Comparison of ENCODE assay signal across 7 mouse cellular contexts in genomic region chr8:11312349-11313175, GRCm38 (mm10). TPM values are rescaled to one million over a fixed set of nuclear protein-coding genes. Genes with fewer than 3 reads are reported as not detected.
DNase-seq lines count a peak whose midpoint lies in the region; ATAC-seq lines count a peak whose summit lies in the region.

Gene Col4a2 (plus strand): TSS chr8:11312805.
Gene Col4a1 (minus strand): TSS chr8:11312826.

- H3K36me3 ChIP-seq in embryonic facial prominence, embryonic 12.5 days, result 0 out of 2 replicates have a peak, but pooled peaks cover under 1% of the 10 kb centered on the region
- no peaks in the 10 kb centered on the region for H3K36me3 ChIP-seq in midbrain, embryonic 12.5 days
- no peaks in the 10 kb centered on the region for H3K36me3 ChIP-seq in stomach, embryonic 15.5 days

- peaks cover 41% of the 10 kb centered on the region for H3K4me1 ChIP-seq in embryonic facial prominence, embryonic 12.5 days
- peaks cover 26% of the 10 kb centered on the region for H3K4me1 ChIP-seq in midbrain, embryonic 12.5 days
- peaks cover 20% of the 10 kb centered on the region for H3K4me1 ChIP-seq in stomach, embryonic 15.5 days

- H3K27ac ChIP-seq in embryonic facial prominence, embryonic 12.5 days, result peak within 1 kb of the TSS; percentile 88
- H3K27ac ChIP-seq in midbrain, embryonic 12.5 days (replicated peaks), result peak within 1 kb of the TSS; percentile 39; the same call in 1 of the 2 replicates
- peak within 1 kb of the TSS; percentile 89 for H3K27ac ChIP-seq in stomach, embryonic 15.5 days

- under 1% methylated on average over 83 of the region's 87 CpGs for WGBS in embryonic facial prominence, embryonic 12.5 days
- WGBS in midbrain, embryonic 12.5 days, result under 1% methylated on average over 84 of the region's 87 CpGs
- under 1% methylated on average over 78 of the region's 87 CpGs for WGBS in stomach, embryonic 15.5 days

- peak within 1 kb of the TSS; percentile 93 for H3K9ac ChIP-seq in embryonic facial prominence, embryonic 12.5 days
- H3K9ac ChIP-seq in midbrain, embryonic 12.5 days (replicated peaks), result peak within 1 kb of the TSS; percentile 64
- peak within 1 kb of the TSS; percentile 80 for H3K9ac ChIP-seq in stomach, embryonic 15.5 days

- peak within 1 kb of the TSS; percentile 72 for H3K4me3 ChIP-seq in embryonic facial prominence, embryonic 12.5 days
- H3K4me3 ChIP-seq in midbrain, embryonic 12.5 days, result peak within 1 kb of the TSS; percentile 62
- H3K4me3 ChIP-seq in stomach, embryonic 15.5 days (replicated peaks), result peak within 1 kb of the TSS; percentile 57

- ATAC-seq in embryonic facial prominence, embryonic 12.5 days (ENCODE audit: insufficient number of reproducible peaks, insufficient read depth, low FRiP score, low TSS enrichment), result peak; percentile 77
- ATAC-seq in midbrain, embryonic 12.5 days (ENCODE audit: low FRiP score, low read depth), result peak; percentile 46
- ATAC-seq in stomach, embryonic 15.5 days (ENCODE audit: insufficient read depth, low FRiP score, low read depth), result peak; percentile 78

- no peaks in the 10 kb centered on the region for H3K27me3 ChIP-seq in embryonic facial prominence, embryonic 12.5 days
- H3K27me3 ChIP-seq in midbrain, embryonic 12.5 days, result peaks cover 88% of the 10 kb centered on the region
- no peaks in the 10 kb centered on the region for H3K27me3 ChIP-seq in stomach, embryonic 15.5 days (replicated peaks)

- intact Hi-C loops in left cerebral cortex, postnatal 4 days (cut with DNase I), result loop anchor here (5.0 kb wide), 1 partner anchor 60 kb away; no protein-coding TSS in a partner anchor

- H3K9me3 ChIP-seq in embryonic facial prominence, embryonic 12.5 days, result no peaks in the 10 kb centered on the region
- no peaks in the 10 kb centered on the region for H3K9me3 ChIP-seq in midbrain, embryonic 12.5 days
- H3K9me3 ChIP-seq in stomach, embryonic 15.5 days, result no peaks in the 10 kb centered on the region

- peak within 1 kb of the TSS; percentile 68 for H3K4me2 ChIP-seq in embryonic facial prominence, embryonic 12.5 days (replicated peaks)
- H3K4me2 ChIP-seq in midbrain, embryonic 12.5 days (replicated peaks), result peak within 1 kb of the TSS; percentile 94
- H3K4me2 ChIP-seq in stomach, embryonic 15.5 days, result peak within 1 kb of the TSS; percentile 72

- DNase-seq in adrenal gland, postnatal 10 days, result peak; percentile 89
- DNase-seq in heart, adult 18-20 months, result peak; percentile 87 to 91
- peak; percentile 86 for DNase-seq in kidney, adult 18-20 months
- peak; percentile 47 for DNase-seq in left cerebral cortex, postnatal 4 days

RNA-seq across cellular contexts. Expression of gene Col4a2, which starts in this region (rescaled TPM):
- 100 to 1,000 TPM; 322 to 338 TPM for total RNA-seq in adrenal gland, postnatal 10 days (2021)
- polyA plus RNA-seq in embryonic facial prominence, embryonic 12.5 days (2016; fragmentation: Nextera tagmentation; extraction: Ambion mirVana), result 82.2 and 84.0 TPM in 2 replicates
- total RNA-seq in heart, adult 18-20 months (2021), result 100 to 1,000 TPM; 127 to 140 TPM
- 10 to 100 TPM; 97.2 to 98.2 TPM for total RNA-seq in left cerebral cortex, postnatal 4 days (2021)
- polyA plus RNA-seq in midbrain, embryonic 12.5 days (2016; fragmentation: Nextera tagmentation; extraction: Ambion mirVana), result 73.3 and 82.0 TPM in 2 replicates
- polyA plus RNA-seq in stomach, embryonic 15.5 days (2015; fragmentation: Nextera tagmentation; extraction: Ambion mirVana), result 72.1 and 81.2 TPM in 2 replicates

RNA-seq across cellular contexts. Expression of gene Col4a1, which starts in this region (rescaled TPM):
- 100 to 1,000 TPM; 677 to 700 TPM for total RNA-seq in adrenal gland, postnatal 10 days (2021)
- 168 and 169 TPM in 2 replicates for polyA plus RNA-seq in embryonic facial prominence, embryonic 12.5 days (2016; fragmentation: Nextera tagmentation; extraction: Ambion mirVana)
- 100 to 1,000 TPM; 217 to 274 TPM for total RNA-seq in heart, adult 18-20 months (2021)
- total RNA-seq in left cerebral cortex, postnatal 4 days (2021), result 100 to 1,000 TPM; 142 TPM
- polyA plus RNA-seq in midbrain, embryonic 12.5 days (2016; fragmentation: Nextera tagmentation; extraction: Ambion mirVana), result 147 and 176 TPM in 2 replicates
- polyA plus RNA-seq in stomach, embryonic 15.5 days (2015; fragmentation: Nextera tagmentation; extraction: Ambion mirVana), result 191 and 208 TPM in 2 replicates

Comparison
In these comparisons a context has a peak if more than half of its experiments do, and no peak if none do; other contexts are left out.
1. Peak in every context shown above with its lines: DNase-seq, ATAC-seq, H3K4me3 ChIP-seq and H3K27ac ChIP-seq.
2. H3K27ac ChIP-seq: peak in every context shown above with its lines; median percentile 89 in stomach, embryonic 15.5 days; 88 in embryonic facial prominence, embryonic 12.5 days; 39 in midbrain, embryonic 12.5 days.